Mouse (Mus musculus) olfactory bulb, adult 2 months (tissue): Measurements from ENCODE around the gene Abca14.

Experiments
- CTCF ChIP-seq: fragments of 200-500 bp; IDR thresholded peaks from 2 replicates; pipeline ENCODE4 v1.5.1; 2012; ENCODE audit warnings: low read depth, mild to moderate bottlenecking, low read length, moderate library complexity; ENCODE audit not compliant: insufficient read depth
- POLR2A ChIP-seq: fragments of 200-500 bp; IDR thresholded peaks from 2 replicates; pipeline ENCODE4 v1.6.1; 2012; ENCODE audit warnings: mild to moderate bottlenecking, low read depth, low read length, moderate library complexity; ENCODE audit not compliant: insufficient read depth

DNA sequence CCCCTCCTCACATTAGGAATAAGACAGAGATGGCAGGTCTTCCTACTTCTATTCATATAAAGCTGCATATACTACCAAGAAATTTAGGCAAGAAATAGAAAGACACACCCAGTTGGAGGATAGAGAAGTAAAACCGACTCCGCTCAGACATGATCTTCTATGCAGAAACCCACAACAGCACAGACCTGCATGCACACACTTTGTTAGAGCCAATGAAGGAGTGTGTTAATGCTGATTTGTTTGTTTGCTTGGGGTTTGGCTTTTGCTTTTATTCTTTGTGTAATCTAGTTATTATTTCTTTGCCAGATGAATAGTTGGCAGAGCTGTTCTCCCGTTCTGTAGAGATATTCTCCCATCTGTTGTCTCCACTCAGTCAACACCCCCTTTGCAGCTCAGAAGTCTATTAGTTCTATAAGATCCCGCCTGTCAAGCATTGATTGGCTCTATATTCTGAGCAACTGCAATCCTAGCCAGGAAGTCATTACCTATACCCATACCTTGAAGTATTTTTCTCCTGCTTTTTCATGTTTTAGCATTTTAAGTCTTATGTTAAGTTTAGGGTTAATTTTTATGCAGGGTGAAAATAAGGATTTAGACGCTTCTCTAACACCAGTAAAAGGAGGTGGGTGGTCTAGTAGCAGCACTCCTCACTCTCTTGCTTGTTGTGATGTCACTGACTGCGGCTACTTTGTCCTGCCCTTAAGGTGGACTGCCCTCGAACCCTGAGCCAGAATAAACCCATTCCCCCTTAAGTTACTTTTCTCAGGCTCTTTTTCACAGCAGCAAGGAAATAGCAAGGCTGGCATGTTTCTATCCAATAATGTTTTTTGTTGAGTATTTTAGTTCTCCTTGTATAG, 67.6 kb downstream of the Abca14 start:
- TF ChIP-seq CTCF (no peak), POLR2A (no peak)
